Comparison of ENCODE assay signal across 10 mouse cellular contexts in the genomic region with DNA sequence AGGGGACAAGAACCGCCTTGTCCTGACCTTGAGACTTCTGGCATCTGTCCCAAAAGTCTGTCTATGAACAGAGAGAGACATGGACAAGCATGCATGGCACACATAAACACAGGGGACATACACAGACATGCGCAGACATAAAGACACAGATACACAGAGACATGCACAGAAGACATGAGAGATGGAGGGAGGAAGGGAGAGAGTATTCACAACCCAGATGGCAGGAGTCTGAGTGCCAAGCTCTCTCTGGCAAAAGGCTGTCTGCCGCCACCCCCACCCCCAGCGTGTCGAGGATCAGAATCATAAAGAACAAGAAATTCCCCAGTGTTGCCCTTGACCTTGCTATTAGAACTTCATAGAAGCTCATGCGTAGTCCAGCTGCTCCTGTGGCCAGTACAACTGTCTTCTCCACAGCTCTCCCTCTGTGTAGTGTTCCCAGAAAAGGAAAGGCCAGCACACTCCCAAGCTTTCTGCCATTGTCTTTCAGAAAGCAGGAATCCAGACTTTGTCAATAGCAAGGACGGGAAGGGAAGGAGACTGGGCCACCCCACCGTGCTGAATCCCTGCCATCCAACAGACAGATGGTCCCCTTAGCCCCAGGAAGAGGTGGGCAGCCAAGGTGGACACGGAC.
A peak's percentile ranks its signal among the peaks of the same experiment; 100 is the strongest.
DNase-seq lines count a peak whose midpoint lies in the region.
"Had no signal": no experiment of that assay in that cellular context is flagged by ENCODE, and none has a peak within 500 bp of the region (broad histone marks: within the 10 kb centered on the region; RNA-seq: fewer than 3 reads in every experiment).

No protein-coding gene starts in this region.

- intact Hi-C loops in left cerebral cortex, postnatal 4 days (cut with DNase I), result loop anchor here (10.0 kb wide), 1 partner anchor 115 kb away; a partner anchor contains a TSS
- intact Hi-C loops in left cerebral cortex, postnatal 36 days (cut with DNase I), result no loop called here

- peak; percentile 92 for DNase-seq in left cerebral cortex, postnatal 4 days
- no peak for DNase-seq in left cerebral cortex, postnatal 36 days (ENCODE audit: low spot score in 2 of 2)
- peak; percentile 94 for DNase-seq in brain, adult 2 months (ENCODE audit: low read depth, low spot score)
- DNase-seq in cerebellum, adult 8-10 months, result peak; percentile 77
- DNase-seq in layer of hippocampus, adult 9-10 months (ENCODE audit: low spot score), result peak; percentile 38
- DNase-seq in gastrocnemius, postnatal 25 days, result no peak
- no peak for DNase-seq in gastrocnemius, adult 18-20 months (ENCODE audit: low spot score)
- no peak for DNase-seq in kidney, postnatal 25 days
- DNase-seq: embryo, embryonic 11 days; kidney, postnatal 4 days had no signal

Comparison
In these comparisons a context has a peak if more than half of its experiments do, and no peak if none do; other contexts are left out.
1. DNase-seq: peak in left cerebral cortex, postnatal 4 days (single experiment), brain, adult 2 months (single experiment), cerebellum, adult 8-10 months (single experiment) and layer of hippocampus, adult 9-10 months (single experiment); none in left cerebral cortex, postnatal 36 days (0 of 2), gastrocnemius, postnatal 25 days (single experiment), gastrocnemius, adult 18-20 months (single experiment) and kidney, postnatal 25 days (0 of 2).